Mouse (Mus musculus) sigmoid colon, adult 10 weeks (tissue): ENCODE results near the gene Ndufs5. TPM values are rescaled to one million over a fixed set of nuclear protein-coding genes. Genes with fewer than 3 reads are reported as not detected.

ENCODE experiments used
- polyA plus RNA-seq: library from polyadenylated mRNA; stranded (reverse); fragments of 350-450 nt; fragmentation: Illumina TruSeq; extraction: RNeasy Lipid Tissue Mini Kit (QIAGEN cat#74804); gene quantifications from one replicate; pipeline ENCODE4 v1.2.3, GENCODE M21; 2014; ENCODE audit warnings: low read depth, low replicate concordance

Ndufs5 gene
- 15.8 TPM for polyA plus RNA-seq

GRCm38 (mm10) chr4:123717574-123718433 lies at the start of gene Ndufs5:
Ndufs5 (minus strand) TSS chr4:123718202.

DNA sequence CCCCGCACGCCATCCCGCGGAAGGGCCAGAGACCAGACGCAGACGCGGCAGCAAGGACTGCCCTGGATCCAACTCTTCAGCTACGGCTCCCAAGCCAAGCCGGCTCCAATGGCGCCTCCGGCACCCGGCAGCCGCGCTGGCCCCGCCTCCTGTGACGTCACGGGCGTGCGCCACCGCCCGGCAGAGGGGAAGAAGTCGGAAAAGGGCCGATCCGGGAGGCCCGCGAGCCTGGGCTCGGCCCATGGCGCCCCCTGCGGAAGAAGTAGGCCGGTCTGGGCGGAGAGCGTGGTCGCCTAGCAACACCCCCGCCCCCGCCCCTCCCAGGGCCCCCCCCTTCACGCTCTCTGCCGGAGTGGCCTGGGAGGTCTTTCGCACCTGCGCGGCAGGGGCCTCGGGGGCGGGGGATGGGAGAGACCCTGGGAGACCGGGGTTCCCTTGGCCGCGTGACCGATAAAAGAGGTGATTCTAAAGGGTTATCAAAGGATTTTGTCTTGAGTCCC lies 32.2 kb upstream of the Ndufs5 start, which contains the start of gene Akirin1:
Akirin1 (minus strand) TSS at position 194 of the 500 bp plus-strand sequence.

DNA sequence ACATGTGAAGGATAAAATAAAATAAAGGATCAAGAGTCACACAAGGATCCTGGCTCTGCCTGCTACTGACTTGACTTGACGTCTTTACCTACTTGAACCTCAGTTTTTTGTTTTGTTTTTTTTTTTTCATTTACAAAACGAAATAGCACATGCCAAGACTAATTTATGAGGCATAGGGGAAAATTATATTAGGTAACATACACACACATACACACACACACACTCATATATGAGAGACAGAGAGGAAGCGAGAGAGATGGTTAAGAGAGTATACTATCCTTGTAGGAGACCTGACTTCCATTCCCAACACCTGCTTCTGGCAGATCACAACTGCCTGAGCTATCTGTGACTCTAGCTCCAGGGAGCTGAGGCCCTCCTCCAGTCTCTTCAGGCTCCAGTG lies 33.7 kb downstream of the Ndufs5 start, which contains the start of gene Macf1:
Macf1 (minus strand) TSS at position 101 of the 400 bp plus-strand sequence.

Other genes starting within 250 kb of the Ndufs5 start
- gene Macf1, start 33.8 kb downstream of the Ndufs5 start, polyA plus RNA-seq = 236 TPM
- gene Akirin1, start 32.1 kb upstream of the Ndufs5 start, polyA plus RNA-seq = 124 TPM
- gene Rhbdl2, start 69.7 kb upstream of the Ndufs5 start, polyA plus RNA-seq = 196 TPM
- gene 4933427I04Rik, start 141.5 kb upstream of the Ndufs5 start, polyA plus RNA-seq = not detected
- 66.2 TPM for gene Mycbp, start 186.6 kb upstream of the Ndufs5 start, polyA plus RNA-seq
- gene Rragc, start 199.2 kb upstream of the Ndufs5 start, polyA plus RNA-seq = 247 TPM
- gene 4930535I16Rik, start 199.8 kb upstream of the Ndufs5 start, polyA plus RNA-seq = not detected